Comparison of ENCODE assay signal across 12 mouse cellular contexts in the genomic region with DNA sequence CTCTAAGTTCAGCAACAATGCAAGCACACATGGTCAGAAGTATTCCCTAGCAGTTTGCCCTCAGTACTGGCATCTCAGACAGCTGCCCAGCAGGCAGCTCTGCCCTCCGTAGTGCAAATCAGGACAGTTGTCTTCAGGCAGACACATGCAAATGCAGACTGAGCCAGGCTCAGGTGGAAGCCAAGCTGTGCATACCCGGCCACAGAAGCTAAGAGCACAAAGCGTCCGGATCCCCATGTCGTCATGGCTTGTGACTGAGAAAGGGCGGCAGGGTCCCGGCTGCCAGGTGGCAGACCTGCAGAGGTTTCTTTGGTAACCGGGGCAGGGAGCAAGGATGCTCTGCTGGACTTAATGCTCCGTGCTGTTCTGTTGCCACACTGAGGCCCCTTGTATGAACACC.
DNase-seq lines count a peak whose midpoint lies in the region; ATAC-seq and TF ChIP-seq lines count a peak whose summit lies in the region.
"Had no signal": no experiment of that assay in that cellular context is flagged by ENCODE, and none has a peak within 500 bp of the region (broad histone marks: within the 10 kb centered on the region; RNA-seq: fewer than 3 reads in every experiment).

No protein-coding gene starts in this region.

- H3K4me2 ChIP-seq in heart, embryonic 13.5 days: peak overlapping the region; percentile 20; the same call in 1 of the 2 replicates
- no peak overlapping the region for H3K4me2 ChIP-seq in midbrain, embryonic 15.5 days
- no peak overlapping the region for H3K4me2 ChIP-seq in midbrain, embryonic 11.5 days
- no peak overlapping the region for H3K4me2 ChIP-seq in stomach, embryonic 15.5 days
- H3K4me2 ChIP-seq: embryonic facial prominence, embryonic 12.5 days; limb, embryonic 13.5 days had no signal

- no peak for ATAC-seq in heart, embryonic 13.5 days (ENCODE audit: extremely low read depth, insufficient number of reproducible peaks, low FRiP score, low TSS enrichment)
- no peak for ATAC-seq in midbrain, embryonic 15.5 days (replicated peaks)
- ATAC-seq in midbrain, embryonic 11.5 days (ENCODE audit: low FRiP score): no peak
- ATAC-seq in stomach, embryonic 15.5 days (ENCODE audit: insufficient read depth, low FRiP score, low read depth): no peak

- peak overlapping the region; percentile 42 for H3K9ac ChIP-seq in heart, embryonic 13.5 days
- no peak overlapping the region for H3K9ac ChIP-seq in midbrain, embryonic 15.5 days
- H3K9ac ChIP-seq in midbrain, embryonic 11.5 days (ENCODE audit: low read length): no peak overlapping the region
- H3K9ac ChIP-seq in stomach, embryonic 15.5 days: no peak overlapping the region
- H3K9ac ChIP-seq: embryonic facial prominence, embryonic 12.5 days; limb, embryonic 13.5 days had no signal

- peaks cover 70% of the 10 kb centered on the region for H3K4me1 ChIP-seq in heart, embryonic 13.5 days
- H3K4me1 ChIP-seq in midbrain, embryonic 15.5 days: no peaks in the 10 kb centered on the region; the same call in 1 of the 2 replicates
- H3K4me1 ChIP-seq in midbrain, embryonic 11.5 days (ENCODE audit: control insufficient read depth, insufficient read depth, low read length): no peaks in the 10 kb centered on the region
- H3K4me1 ChIP-seq in embryonic fibroblast, embryonic 13.5 days (ENCODE audit: control insufficient read depth, insufficient read depth, low read length): peaks cover 20% of the 10 kb centered on the region
- H3K4me1 ChIP-seq in stomach, embryonic 15.5 days: peaks cover 9% of the 10 kb centered on the region

- no peaks in the 10 kb centered on the region for H3K9me3 ChIP-seq in heart, embryonic 13.5 days
- no peaks in the 10 kb centered on the region for H3K9me3 ChIP-seq in midbrain, embryonic 15.5 days
- no peaks in the 10 kb centered on the region for H3K9me3 ChIP-seq in midbrain, embryonic 11.5 days (ENCODE audit: control insufficient read depth, low read length)
- H3K9me3 ChIP-seq in stomach, embryonic 15.5 days: no peaks in the 10 kb centered on the region
- H3K9me3 ChIP-seq: embryonic facial prominence, embryonic 12.5 days; G1E; limb, embryonic 13.5 days had no signal

- TF ChIP-seq POLR2A in embryonic fibroblast, embryonic 13.5 days (IDR thresholded peaks at IDR 0.05; ENCODE audit: low read depth, low read length): no peak

- no peak for TF ChIP-seq CTCF in embryonic fibroblast, embryonic 13.5 days (IDR thresholded peaks at IDR 0.05; ENCODE audit: borderline replicate concordance, insufficient read depth, low read length)

- no peaks in the 10 kb centered on the region for H3K27me3 ChIP-seq in heart, embryonic 13.5 days (replicated peaks)
- no peaks in the 10 kb centered on the region for H3K27me3 ChIP-seq in midbrain, embryonic 15.5 days (replicated peaks)
- no peaks in the 10 kb centered on the region for H3K27me3 ChIP-seq in midbrain, embryonic 11.5 days (ENCODE audit: control insufficient read depth, insufficient read depth, low read length)
- H3K27me3 ChIP-seq in stomach, embryonic 15.5 days (replicated peaks): no peaks in the 10 kb centered on the region
- H3K27me3 ChIP-seq: embryonic facial prominence, embryonic 12.5 days; limb, embryonic 13.5 days had no signal

- H3K36me3 ChIP-seq in heart, embryonic 13.5 days: peaks cover 59% of the 10 kb centered on the region
- H3K36me3 ChIP-seq in midbrain, embryonic 15.5 days (replicated peaks): peaks cover 4% of the 10 kb centered on the region
- H3K36me3 ChIP-seq in midbrain, embryonic 11.5 days (ENCODE audit: control insufficient read depth, insufficient read depth, low read length): peaks cover 7% of the 10 kb centered on the region; the same call in 1 of the 2 replicates
- H3K36me3 ChIP-seq in stomach, embryonic 15.5 days: peaks cover 20% of the 10 kb centered on the region

- no peak overlapping the region for H3K4me3 ChIP-seq in heart, embryonic 13.5 days
- H3K4me3 ChIP-seq in midbrain, embryonic 15.5 days: no peak overlapping the region
- no peak overlapping the region for H3K4me3 ChIP-seq in midbrain, embryonic 11.5 days (ENCODE audit: low read depth, low read length)
- H3K4me3 ChIP-seq in embryonic fibroblast, embryonic 13.5 days (ENCODE audit: insufficient read depth, low read length): no peak overlapping the region
- H3K4me3 ChIP-seq in stomach, embryonic 15.5 days (replicated peaks): no peak overlapping the region
- H3K4me3 ChIP-seq: embryonic facial prominence, embryonic 12.5 days; limb, embryonic 13.5 days had no signal

- 76% methylated on average over 9 of the region's 9 CpGs for WGBS in heart, embryonic 13.5 days
- WGBS in midbrain, embryonic 15.5 days: 62% methylated on average over 9 of the region's 9 CpGs
- WGBS in midbrain, embryonic 11.5 days: 72% methylated on average over 9 of the region's 9 CpGs
- WGBS in stomach, embryonic 15.5 days: 77% methylated on average over 9 of the region's 9 CpGs

- peak overlapping the region; percentile 86 for H3K27ac ChIP-seq in heart, embryonic 13.5 days (replicated peaks)
- 0 out of 2 replicates have a peak overlapping the region, but pooled peaks have one; percentile 36 for H3K27ac ChIP-seq in midbrain, embryonic 15.5 days
- no peak overlapping the region for H3K27ac ChIP-seq in midbrain, embryonic 11.5 days (ENCODE audit: low read depth, low read length)
- peak overlapping the region; percentile 37 for H3K27ac ChIP-seq in embryonic fibroblast, embryonic 13.5 days (ENCODE audit: insufficient read depth, low read length)
- peak overlapping the region; percentile 65 for H3K27ac ChIP-seq in stomach, embryonic 15.5 days

- no peak for DNase-seq in heart, adult 18-20 months
- DNase-seq in midbrain, embryonic 11.5 days (ENCODE audit: low spot score, missing footprints): no peak
- no peak for DNase-seq in spleen, adult 18-20 months
- no peak for DNase-seq in ovary, postnatal 14 days (ENCODE audit: low spot score)
- DNase-seq: adrenal gland, postnatal 25 days had no signal
